Mouse (Mus musculus) mouse trophoblast stem cell (cell line): ENCODE measurements around the gene Sec24a.
"Not testable (repeated sequence)": the region's sequence is repeated elsewhere in the genome, so short reads cannot be mapped to it uniquely, and the experiment has no call there.

Experiments used
- in situ Hi-C, 2 experiments: fragments of 300-500 bp; cut with MseI, MboI; formaldehyde crosslinking; loops; 2 replicates in 1 of 2; 3 replicates in 1 of 2; pipeline ENCODE4 v1.15.1; 2025

Gene Sec24a

GRCm38 (mm10) chr11:51763213-51763907 is at the start of gene Sec24a, which contains the start of gene Sar1b:
Gene Sec24a (minus strand): TSS chr11:51763634.
Gene Sar1b (plus strand): TSS chr11:51763687.
- in situ Hi-C loops: no loop called here

DNA sequence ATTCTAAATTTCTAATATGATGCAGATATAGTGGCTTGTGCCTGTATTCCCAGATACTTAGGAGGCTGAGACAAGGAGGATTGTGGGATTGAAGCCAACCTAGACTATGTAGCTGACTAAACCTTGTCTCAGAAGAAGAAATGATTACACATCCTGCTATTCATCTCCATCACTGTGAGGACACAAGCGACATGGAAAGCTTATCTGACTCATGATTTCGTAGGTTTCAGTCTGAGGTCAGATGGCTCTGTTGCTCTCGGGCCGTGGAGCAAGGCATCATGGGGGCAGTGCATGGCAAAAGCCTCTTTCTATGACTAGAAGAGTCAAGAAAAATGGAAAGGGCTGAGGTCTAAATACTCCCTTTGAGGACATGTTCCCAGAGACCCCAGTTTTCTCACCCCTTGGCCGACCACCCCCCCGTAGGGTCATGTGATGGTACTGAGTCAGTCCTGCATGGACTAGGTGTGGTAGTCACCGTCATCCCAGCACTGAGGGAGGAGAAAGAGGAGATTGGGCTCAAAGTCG is 48.6 kb upstream of the Sec24a start:
- in situ Hi-C loops: no loop called here

GRCm38 (mm10) chr11:51811230-51811629 is 47.8 kb upstream of the Sec24a start:
- in situ Hi-C loops: no loop called here

- in situ Hi-C loops: no loop called here
Observed at GRCm38 (mm10) chr11:51809632-51810224, 46.3 kb upstream of the Sec24a start.

GRCm38 (mm10) chr11:51807108-51807879 is 43.9 kb upstream of the Sec24a start:
- in situ Hi-C loops: no loop called here

DNA sequence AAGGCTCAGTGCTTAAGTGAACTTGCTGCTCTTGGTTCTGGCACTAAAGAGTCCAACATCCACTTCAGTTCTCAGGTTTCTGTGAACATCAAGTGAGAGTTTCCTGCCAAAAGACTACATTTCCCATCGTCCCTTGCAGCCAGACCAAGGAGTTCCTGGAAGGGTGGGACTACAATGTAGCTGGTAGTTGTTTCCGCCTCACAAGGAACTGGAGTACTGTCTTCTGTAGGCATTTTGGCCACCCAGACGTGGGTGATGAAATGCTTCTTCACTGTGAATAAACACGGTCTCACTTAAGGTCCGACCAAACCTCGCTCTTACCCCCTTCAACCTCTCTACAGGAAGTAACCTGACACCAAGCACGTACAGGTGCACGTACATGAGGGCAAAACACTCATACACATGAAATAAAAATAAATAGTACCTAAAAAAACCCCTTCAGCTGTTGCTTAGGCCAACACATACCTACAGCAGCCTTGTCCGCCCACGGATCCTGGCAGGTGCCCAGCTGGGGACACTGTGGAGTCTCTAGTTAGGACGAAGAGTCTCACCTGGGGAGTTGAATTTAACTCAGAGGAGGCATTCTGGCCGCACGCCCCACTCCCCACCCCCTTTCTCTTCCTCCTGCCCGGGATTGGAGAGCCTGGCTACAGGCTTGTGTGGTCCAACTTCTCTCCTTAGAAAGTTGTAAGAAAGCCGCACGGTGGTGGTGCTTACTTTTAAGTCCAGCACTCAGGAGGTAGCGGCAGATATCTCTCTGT is 42.0 kb upstream of the Sec24a start:
- in situ Hi-C loops: no loop called here

GRCm38 (mm10) chr11:51800634-51801325 is 37.3 kb upstream of the Sec24a start:
- in situ Hi-C loops: no loop called here

DNA sequence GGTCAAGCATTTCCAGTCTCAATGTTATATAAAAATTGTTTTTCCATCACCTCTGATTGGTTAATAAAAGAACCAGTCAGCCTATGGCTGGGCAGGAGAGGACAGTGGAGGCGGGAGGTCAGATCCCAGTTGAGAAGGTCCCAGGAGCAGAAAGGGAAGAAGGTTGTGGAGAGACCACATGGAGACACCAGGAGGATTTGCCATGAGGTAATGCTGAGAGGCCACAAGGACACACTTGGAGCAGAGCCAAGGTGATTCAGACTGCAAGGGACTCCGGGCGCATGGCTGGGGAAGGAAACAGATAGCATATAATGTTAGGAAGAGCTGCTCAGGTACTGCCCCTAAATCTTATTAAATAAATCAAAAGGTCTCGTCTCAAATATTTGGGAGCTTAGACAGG is 32.8 kb upstream of the Sec24a start:
- in situ Hi-C loops: no loop called here

DNA sequence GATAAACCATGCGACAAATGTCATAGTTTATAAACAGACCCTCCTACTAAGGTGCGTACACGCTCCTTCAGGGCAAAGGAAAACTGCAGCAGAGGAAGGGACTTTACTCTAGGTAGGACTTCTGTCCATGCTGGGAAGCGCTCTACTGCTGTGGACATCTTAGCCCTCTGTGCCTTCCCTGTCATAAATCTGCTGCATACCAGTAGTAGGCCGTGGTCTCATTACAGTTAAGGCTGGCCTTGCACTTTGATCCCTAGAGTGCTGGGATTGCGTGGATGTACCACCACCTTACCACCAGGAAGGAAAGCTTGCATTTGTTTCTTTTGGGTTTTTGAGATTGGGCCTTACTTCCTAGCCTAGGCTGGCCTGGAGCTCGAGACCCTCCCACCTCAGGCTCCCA is 27.2 kb upstream of the Sec24a start:
- in situ Hi-C loops: no loop called here

DNA sequence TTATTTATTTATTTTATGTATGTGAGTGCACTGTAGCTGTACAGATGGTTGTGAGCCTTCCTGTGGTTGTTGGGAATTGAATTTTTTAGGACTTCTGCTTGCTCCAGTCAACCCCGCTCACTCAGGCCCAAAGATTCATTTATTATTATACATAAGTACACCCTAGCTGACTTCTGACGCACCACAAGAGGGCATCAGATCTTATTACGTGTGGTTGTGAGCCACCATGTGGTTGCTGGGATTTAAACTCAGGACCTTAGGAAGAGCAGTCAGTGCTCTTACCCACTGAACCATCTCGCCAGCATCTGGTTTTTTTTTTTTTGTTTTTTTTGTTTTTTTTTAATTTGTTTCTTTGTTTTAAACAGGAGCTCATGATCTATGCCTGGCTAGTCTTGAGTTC is 26.3 kb upstream of the Sec24a start:
- in situ Hi-C loops: not testable (repeated sequence)

- in situ Hi-C loops: no loop called here
Observed at GRCm38 (mm10) chr11:51785926-51786325, 22.5 kb upstream of the Sec24a start.

DNA sequence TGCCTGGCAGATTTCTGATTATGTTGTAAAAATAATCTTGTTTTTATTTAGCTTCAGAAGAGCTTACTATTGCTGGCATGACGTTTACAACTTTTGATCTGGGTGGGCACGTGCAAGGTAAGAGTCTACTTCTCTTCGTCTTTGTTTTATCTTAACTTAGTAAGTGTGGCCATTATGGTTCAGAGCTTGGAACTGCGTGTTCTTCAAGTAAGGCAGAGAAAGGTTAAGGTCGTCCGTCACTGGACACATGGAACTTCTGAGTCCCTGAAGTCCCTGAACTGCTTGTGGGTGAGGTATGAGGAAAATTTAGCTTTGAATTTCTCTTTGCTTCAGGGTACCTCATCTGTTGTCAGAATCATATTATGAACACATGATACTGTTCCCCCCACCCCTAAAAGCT is 19.3 kb upstream of the Sec24a start:
- in situ Hi-C loops: no loop called here

DNA sequence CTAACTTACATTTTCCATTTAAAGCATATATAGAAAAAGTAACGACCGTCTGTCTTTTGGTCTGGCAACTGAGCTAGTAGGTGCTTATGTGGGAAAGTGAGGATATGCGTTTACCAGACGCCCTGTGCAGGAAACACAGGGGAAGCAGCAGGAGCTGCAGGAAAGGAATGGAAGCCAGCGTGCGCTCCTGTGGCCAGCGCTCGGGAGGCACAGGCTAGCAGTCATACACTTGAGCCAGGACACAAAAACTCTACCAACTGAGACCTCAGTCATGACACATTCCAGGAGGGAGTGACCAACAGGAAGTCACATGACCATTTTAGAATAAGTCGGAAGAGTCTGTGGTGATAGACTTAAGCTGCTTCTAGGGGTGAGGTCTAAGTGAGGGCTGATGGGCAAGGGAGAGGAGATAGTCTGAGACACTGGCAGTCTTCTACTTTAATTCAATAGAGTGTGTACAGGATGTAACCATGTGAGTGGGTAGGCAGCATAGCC is 17.4 kb upstream of the Sec24a start:
- in situ Hi-C loops: no loop called here

DNA sequence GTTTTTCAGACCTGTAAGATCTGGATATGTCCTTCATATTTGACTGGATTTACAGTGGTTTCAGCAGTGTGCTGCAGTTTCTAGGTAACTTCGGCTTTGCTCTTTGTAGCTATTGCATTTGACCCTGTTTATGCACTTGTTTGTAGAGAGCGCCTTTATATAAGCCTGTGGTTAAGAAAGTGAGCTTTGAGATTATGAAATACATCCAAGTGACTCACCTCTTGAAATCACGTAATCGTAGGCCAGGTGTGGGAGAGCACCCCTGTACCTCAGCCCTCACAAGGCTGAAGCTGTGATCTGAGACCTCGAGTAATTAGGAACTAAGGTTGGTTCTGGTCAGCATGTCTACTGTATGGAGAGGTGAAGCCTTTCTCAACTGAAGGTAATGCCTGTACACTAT is 14.0 kb upstream of the Sec24a start:
- in situ Hi-C loops: no loop called here

DNA sequence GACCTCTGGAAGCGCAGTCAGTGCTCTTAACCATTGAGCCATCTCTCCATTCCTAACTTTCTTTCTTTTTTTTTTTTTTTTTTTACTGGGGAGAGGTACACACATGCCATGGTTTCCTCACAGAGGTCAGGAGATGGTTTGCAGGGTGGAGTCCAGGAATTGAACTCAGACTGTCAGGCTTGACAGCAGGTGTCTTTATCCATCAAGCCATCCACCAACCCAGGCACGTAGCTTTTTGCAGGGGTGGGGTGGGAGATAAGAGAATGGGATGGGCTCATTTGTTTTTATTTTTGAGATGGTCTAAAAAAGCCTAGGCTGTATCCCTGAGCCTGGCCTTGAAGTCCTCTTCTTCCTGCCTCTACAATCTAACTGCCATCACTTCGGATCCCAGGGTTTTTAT is 12.1 kb upstream of the Sec24a start:
- in situ Hi-C loops: no loop called here

- in situ Hi-C loops: no loop called here
Observed at GRCm38 (mm10) chr11:51768296-51768695, 4.9 kb upstream of the Sec24a start.

- in situ Hi-C loops: no loop called here
Observed at GRCm38 (mm10) chr11:51767579-51768220, 4.3 kb upstream of the Sec24a start.

DNA sequence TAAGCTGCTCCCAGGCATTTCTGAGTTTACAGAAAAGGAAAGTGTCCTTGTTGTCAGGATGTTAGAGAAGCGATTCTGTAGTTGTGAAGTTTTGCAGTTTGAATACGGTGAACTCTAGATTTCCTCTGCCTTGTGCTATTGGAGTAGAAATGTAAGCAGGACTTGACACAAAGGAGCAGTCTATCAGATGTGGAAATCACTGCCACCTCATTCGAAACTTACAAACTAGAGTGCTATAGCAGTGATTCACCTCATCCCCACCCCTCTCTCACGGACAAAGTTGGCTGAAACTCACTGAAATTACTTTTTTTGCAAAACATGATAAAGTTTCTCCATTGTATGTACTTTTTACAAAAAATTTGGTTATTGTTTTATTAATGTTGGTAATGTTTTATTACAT is 1.4 kb upstream of the Sec24a start:
- in situ Hi-C loops: no loop called here

- in situ Hi-C loops: no loop called here
Observed at GRCm38 (mm10) chr11:51763955-51764354, 521 bp upstream of the Sec24a start.

GRCm38 (mm10) chr11:51761241-51761640 is 2.2 kb downstream of the Sec24a start:
- in situ Hi-C loops: no loop called here
